Mouse (Mus musculus) ES-E14 (cell line): ENCODE results near the gene Apol8.
"Not testable (repeated sequence)": the region's sequence is repeated elsewhere in the genome, so short reads cannot be mapped to it uniquely, and the experiment has no call there.

ENCODE experiments used
- MAFK ChIP-seq: IDR thresholded peaks from 2 replicates; pipeline ENCODE4 v1.6.1; 2014; ENCODE audit warnings: mild to moderate bottlenecking, low read depth, low read length, inconsistent platforms; ENCODE audit not compliant: insufficient read depth
- ZC3H11A ChIP-seq: IDR thresholded peaks from 2 replicates; pipeline ENCODE4 v1.6.1; 2012; ENCODE audit warnings: low read depth, mild to moderate bottlenecking, inconsistent platforms, low read length, borderline replicate concordance

- not testable (repeated sequence) for TF ChIP-seq ZC3H11A, MAFK
Measured at GRCm38 (mm10) chr15:77721509-77721908, 35.3 kb downstream of the Apol8 start.
